ENCODE assay signal across 20 mouse cellular contexts in genomic region chr2:169752126-169752525, GRCm38 (mm10).
DNase-seq lines count a peak whose midpoint lies in the region; ATAC-seq and TF ChIP-seq lines count a peak whose summit lies in the region.
"Had no signal": no experiment of that assay in that cellular context is flagged by ENCODE, and none has a peak within 500 bp of the region (broad histone marks: within the 10 kb centered on the region; RNA-seq: fewer than 3 reads in every experiment).

No protein-coding gene starts in this region.

- peak overlapping the region; percentile 78 for H3K27ac ChIP-seq in heart, postnatal 0 days (ENCODE audit: low read depth)
- no peak overlapping the region for H3K27ac ChIP-seq in heart, embryonic 10.5 days
- peak overlapping the region; percentile 44 for H3K27ac ChIP-seq in limb, embryonic 15.5 days
- no peak overlapping the region for H3K27ac ChIP-seq in limb, embryonic 10.5 days
- H3K27ac ChIP-seq: embryonic facial prominence, embryonic 12.5 days; forebrain, embryonic 15.5 days had no signal

- H3K36me3 ChIP-seq in heart, postnatal 0 days (replicated peaks; ENCODE audit: control insufficient read depth, insufficient read depth, low read length): no peaks in the 10 kb centered on the region
- 0 out of 2 replicates have a peak, but pooled peaks cover 2% of the 10 kb centered on the region for H3K36me3 ChIP-seq in heart, embryonic 10.5 days
- no peaks in the 10 kb centered on the region for H3K36me3 ChIP-seq in limb, embryonic 15.5 days
- H3K36me3 ChIP-seq in limb, embryonic 10.5 days: peaks cover 7% of the 10 kb centered on the region
- H3K36me3 ChIP-seq: embryonic facial prominence, embryonic 12.5 days; forebrain, embryonic 15.5 days; heart, embryonic 12.5 days had no signal

- 89% methylated on average over 9 of the region's 9 CpGs for WGBS in heart, postnatal 0 days
- WGBS in heart, embryonic 10.5 days: 93% methylated on average over 9 of the region's 9 CpGs
- WGBS in limb, embryonic 15.5 days: 79% methylated on average over 9 of the region's 9 CpGs
- WGBS in limb, embryonic 10.5 days: 90% methylated on average over 9 of the region's 9 CpGs

- TF ChIP-seq CTCF in heart, postnatal 0 days (IDR thresholded peaks at IDR 0.05; ENCODE audit: low read depth): no peak

- H3K4me3 ChIP-seq in heart, postnatal 0 days (ENCODE audit: low read depth, low read length): no peak overlapping the region
- H3K4me3 ChIP-seq in heart, embryonic 10.5 days: no peak overlapping the region
- no peak overlapping the region for H3K4me3 ChIP-seq in limb, embryonic 15.5 days
- H3K4me3 ChIP-seq in limb, embryonic 10.5 days: no peak overlapping the region
- H3K4me3 ChIP-seq: embryonic facial prominence, embryonic 12.5 days; forebrain, embryonic 15.5 days; heart, embryonic 12.5 days had no signal

- no peaks in the 10 kb centered on the region for H3K27me3 ChIP-seq in heart, postnatal 0 days (ENCODE audit: control insufficient read depth, insufficient read depth, low read length)
- no peaks in the 10 kb centered on the region for H3K27me3 ChIP-seq in heart, embryonic 10.5 days (ENCODE audit: insufficient read depth, poor library complexity, severe bottlenecking)
- no peaks in the 10 kb centered on the region for H3K27me3 ChIP-seq in limb, embryonic 15.5 days
- H3K27me3 ChIP-seq in limb, embryonic 10.5 days (ENCODE audit: low read depth, poor library complexity, severe bottlenecking): no peaks in the 10 kb centered on the region
- H3K27me3 ChIP-seq: embryonic facial prominence, embryonic 12.5 days; forebrain, embryonic 15.5 days; heart, embryonic 12.5 days had no signal

- no peak for TF ChIP-seq EP300 in heart, postnatal 0 days (IDR thresholded peaks at IDR 0.05; ENCODE audit: low read depth)

- H3K4me1 ChIP-seq in heart, postnatal 0 days (ENCODE audit: control insufficient read depth, insufficient read depth): peaks cover 14% of the 10 kb centered on the region; the same call in 1 of the 2 replicates
- H3K4me1 ChIP-seq in heart, embryonic 10.5 days: peaks cover 23% of the 10 kb centered on the region
- peaks cover 39% of the 10 kb centered on the region for H3K4me1 ChIP-seq in limb, embryonic 15.5 days
- H3K4me1 ChIP-seq in limb, embryonic 10.5 days: peaks cover 55% of the 10 kb centered on the region

- DNase-seq in heart, adult 18-20 months: peak; percentile 22 to 66
- no peak for DNase-seq in heart, postnatal 10 days
- DNase-seq in heart, postnatal 0 days (ENCODE audit: low spot score): no peak
- DNase-seq in heart, embryonic 10.5 days (ENCODE audit: low spot score): no peak
- no peak for DNase-seq in limb, embryonic 10.5 days (ENCODE audit: low spot score)
- peak; percentile 18 for DNase-seq in skeletal muscle tissue, adult 2 months (ENCODE audit: low read depth, low spot score)
- no peak for DNase-seq in cerebellum, postnatal 25 days
- DNase-seq: adrenal gland, adult 8-10 months; adrenal gland, postnatal 36 days; cerebellum, adult 11 months; cerebellum, adult 8-10 months; cerebellum, postnatal 14 days; gastrocnemius, postnatal 25 days; kidney, adult 8-10 months had no signal

- ATAC-seq in heart, postnatal 0 days (ENCODE audit: insufficient read depth, low read depth): no peak
- no peak for ATAC-seq in limb, embryonic 15.5 days (ENCODE audit: insufficient number of reproducible peaks, low FRiP score, low TSS enrichment, low read depth)
- ATAC-seq: forebrain, embryonic 15.5 days; hindbrain, embryonic 16.5 days; inflammation-experienced regulatory T-cells, adult 6 months had no signal

- H3K9me3 ChIP-seq in heart, postnatal 0 days (replicated peaks; ENCODE audit: control insufficient read depth, low read length): no peaks in the 10 kb centered on the region
- no peaks in the 10 kb centered on the region for H3K9me3 ChIP-seq in heart, embryonic 10.5 days
- H3K9me3 ChIP-seq in limb, embryonic 15.5 days: no peaks in the 10 kb centered on the region
- H3K9me3 ChIP-seq in limb, embryonic 10.5 days (replicated peaks): no peaks in the 10 kb centered on the region
- H3K9me3 ChIP-seq: forebrain, embryonic 15.5 days; heart, embryonic 12.5 days had no signal

- no peak overlapping the region for H3K9ac ChIP-seq in heart, postnatal 0 days (replicated peaks; ENCODE audit: low read depth, low read length)
- H3K9ac ChIP-seq in limb, embryonic 15.5 days: no peak overlapping the region
- H3K9ac ChIP-seq: embryonic facial prominence, embryonic 12.5 days; forebrain, embryonic 15.5 days; heart, embryonic 12.5 days had no signal

- H3K4me2 ChIP-seq in heart, postnatal 0 days (ENCODE audit: low read depth, low read length): no peak overlapping the region
- no peak overlapping the region for H3K4me2 ChIP-seq in limb, embryonic 15.5 days
- H3K4me2 ChIP-seq: embryonic facial prominence, embryonic 12.5 days; forebrain, embryonic 15.5 days; heart, embryonic 12.5 days had no signal

- intact Hi-C loops in heart, postnatal 10 days (cut with DNase I): loop anchor here (10.0 kb wide), 1 partner anchor 117 kb away; the partner anchor contains the start of gene Tshz2

Comparison
In these comparisons a context has a peak if more than half of its experiments do, and no peak if none do; other contexts are left out.
1. DNase-seq: peak in heart, adult 18-20 months (2 of 2) and skeletal muscle tissue, adult 2 months (single experiment); none in heart, postnatal 10 days (0 of 2), heart, postnatal 0 days (single experiment), heart, embryonic 10.5 days (single experiment), limb, embryonic 10.5 days (single experiment) and cerebellum, postnatal 25 days (0 of 2).
2. H3K27ac ChIP-seq: peak in heart, postnatal 0 days (single experiment) and limb, embryonic 15.5 days (single experiment); none in heart, embryonic 10.5 days (single experiment) and limb, embryonic 10.5 days (single experiment).